Mouse (Mus musculus) embryonic fibroblast, embryonic 13.5 days (primary cell): ENCODE measurements around the gene Rnf217.

Experiments used
- CTCF ChIP-seq: IDR thresholded peaks from 2 replicates; pipeline ENCODE4 v1.5.1; 2011; ENCODE audit warnings: mild to moderate bottlenecking, control low read depth, low read length, moderate library complexity, borderline replicate concordance; ENCODE audit not compliant: insufficient read depth
- POLR2A ChIP-seq: IDR thresholded peaks from 2 replicates; pipeline ENCODE4 v1.6.1; 2011; ENCODE audit warnings: low read depth, mild to moderate bottlenecking, control low read depth, low read length, moderate library complexity

GRCm38 (mm10) chr10:31535046-31535445, 73.9 kb downstream of the Rnf217 start:
- TF ChIP-seq CTCF (no peak), POLR2A (no peak)
